Mouse (Mus musculus): ENCODE results near the gene Prps1l3. TPM values are rescaled to one million over a fixed set of nuclear protein-coding genes. Genes with fewer than 3 reads are reported as not detected.
A peak's percentile ranks its signal among the peaks of the same experiment; 100 is the strongest.
"Not testable (repeated sequence)": the region's sequence is repeated elsewhere in the genome, so short reads cannot be mapped to it uniquely, and the experiment has no call there.

Prps1l3 gene
- polyA plus RNA-seq, 1 experiment, result 9.4 TPM

GRCm38 (mm10) chr12:57198269-57198668 lies 31.9 kb upstream of the Prps1l3 start:
- Histone ChIP-seq H3K4me1 (ENCODE audit: control insufficient read depth, insufficient read depth, low read length) (no peaks in the 10 kb centered on the region), H3K4me3 (ENCODE audit: insufficient read depth, low read length) (no peak overlapping the region), H3K27ac (ENCODE audit: insufficient read depth, low read length) (no peak overlapping the region)
- TF ChIP-seq CTCF (IDR thresholded peaks at IDR 0.05; ENCODE audit: extremely low read depth, insufficient read depth, low read length) (no peak), POLR2A (IDR thresholded peaks at IDR 0.05; ENCODE audit: extremely low read depth, insufficient read depth, low read length) (no peak)

GRCm38 (mm10) chr12:57199427-57199826 lies 30.8 kb upstream of the Prps1l3 start:
- Histone ChIP-seq H3K4me1 (ENCODE audit: control insufficient read depth, insufficient read depth, low read length) (no peaks in the 10 kb centered on the region), H3K27ac (ENCODE audit: insufficient read depth, low read length) (no peak overlapping the region), H3K4me3 (ENCODE audit: insufficient read depth, low read length) (no peak overlapping the region)
- TF ChIP-seq POLR2A (IDR thresholded peaks at IDR 0.05; ENCODE audit: extremely low read depth, insufficient read depth, low read length) (no peak), CTCF (IDR thresholded peaks at IDR 0.05; ENCODE audit: extremely low read depth, insufficient read depth, low read length) (no peak)

- Histone ChIP-seq H3K27ac (ENCODE audit: insufficient read depth, low read length) (no peak overlapping the region), H3K4me1 (ENCODE audit: control insufficient read depth, insufficient read depth, low read length) (no peaks in the 10 kb centered on the region), H3K4me3 (ENCODE audit: insufficient read depth, low read length) (no peak overlapping the region)
- TF ChIP-seq CTCF (IDR thresholded peaks at IDR 0.05; ENCODE audit: extremely low read depth, insufficient read depth, low read length), result no peak
- TF ChIP-seq POLR2A (IDR thresholded peaks at IDR 0.05; ENCODE audit: extremely low read depth, insufficient read depth, low read length), result no peak
Measured at GRCm38 (mm10) chr12:57201901-57202300, 28.3 kb upstream of the Prps1l3 start.

- H3K4me3 ChIP-seq (ENCODE audit: insufficient read depth, low read length), result no peak overlapping the region
- H3K4me1 ChIP-seq (ENCODE audit: control insufficient read depth, insufficient read depth, low read length), result no peaks in the 10 kb centered on the region
- no peak overlapping the region for H3K27ac ChIP-seq (ENCODE audit: insufficient read depth, low read length)
- TF ChIP-seq CTCF (IDR thresholded peaks at IDR 0.05; ENCODE audit: extremely low read depth, insufficient read depth, low read length) (no peak), POLR2A (IDR thresholded peaks at IDR 0.05; ENCODE audit: extremely low read depth, insufficient read depth, low read length) (no peak)
Measured at GRCm38 (mm10) chr12:57204276-57204851, 25.8 kb upstream of the Prps1l3 start.

- no peaks in the 10 kb centered on the region for H3K4me1 ChIP-seq (ENCODE audit: control insufficient read depth, insufficient read depth, low read length)
- H3K4me3 ChIP-seq (ENCODE audit: insufficient read depth, low read length), result peak overlapping the region; percentile 28
- no peak for TF ChIP-seq POLR2A (IDR thresholded peaks at IDR 0.05; ENCODE audit: extremely low read depth, insufficient read depth, low read length)
- TF ChIP-seq CTCF (IDR thresholded peaks at IDR 0.05; ENCODE audit: extremely low read depth, insufficient read depth, low read length), result no peak
- no peak overlapping the region for H3K27ac ChIP-seq (ENCODE audit: insufficient read depth, low read length)
Measured at GRCm38 (mm10) chr12:57211353-57212311, 18.6 kb upstream of the Prps1l3 start.

- not testable (repeated sequence) for H3K4me3 ChIP-seq (ENCODE audit: insufficient read depth, low read length); H3K4me1 ChIP-seq (ENCODE audit: control insufficient read depth, insufficient read depth, low read length); H3K27ac ChIP-seq (ENCODE audit: insufficient read depth, low read length)
Measured at GRCm38 (mm10) chr12:57212463-57212862, 17.7 kb upstream of the Prps1l3 start.

- Histone ChIP-seq H3K4me1 (ENCODE audit: control insufficient read depth, insufficient read depth, low read length) (peaks cover 2% of the 10 kb centered on the region; the same call in 1 of the 2 replicates), H3K4me3 (ENCODE audit: insufficient read depth, low read length) (no peak overlapping the region), H3K27ac (ENCODE audit: insufficient read depth, low read length) (no peak overlapping the region)
- TF ChIP-seq CTCF (IDR thresholded peaks at IDR 0.05; ENCODE audit: extremely low read depth, insufficient read depth, low read length), result no peak
- no peak for TF ChIP-seq POLR2A (IDR thresholded peaks at IDR 0.05; ENCODE audit: extremely low read depth, insufficient read depth, low read length)
Measured at GRCm38 (mm10) chr12:57226411-57226810, 3.8 kb upstream of the Prps1l3 start.

- no peak overlapping the region for H3K27ac ChIP-seq (ENCODE audit: insufficient read depth, low read length)
- no peak overlapping the region for H3K4me3 ChIP-seq (ENCODE audit: insufficient read depth, low read length)
- H3K4me1 ChIP-seq (ENCODE audit: control insufficient read depth, insufficient read depth, low read length), result peaks cover 2% of the 10 kb centered on the region; the same call in 1 of the 2 replicates
- TF ChIP-seq CTCF (IDR thresholded peaks at IDR 0.05; ENCODE audit: extremely low read depth, insufficient read depth, low read length) (no peak), POLR2A (IDR thresholded peaks at IDR 0.05; ENCODE audit: extremely low read depth, insufficient read depth, low read length) (no peak)
Measured at GRCm38 (mm10) chr12:57227776-57228175, 2.4 kb upstream of the Prps1l3 start.

- peaks cover 2% of the 10 kb centered on the region; the same call in 1 of the 2 replicates for H3K4me1 ChIP-seq (ENCODE audit: control insufficient read depth, insufficient read depth, low read length)
- H3K4me3 ChIP-seq (ENCODE audit: insufficient read depth, low read length), result peak overlapping the region; percentile 59
- H3K27ac ChIP-seq (ENCODE audit: insufficient read depth, low read length), result no peak overlapping the region
- TF ChIP-seq POLR2A (IDR thresholded peaks at IDR 0.05; ENCODE audit: extremely low read depth, insufficient read depth, low read length) (no peak), CTCF (IDR thresholded peaks at IDR 0.05; ENCODE audit: extremely low read depth, insufficient read depth, low read length) (no peak)
Measured at GRCm38 (mm10) chr12:57229703-57230102, 509 bp upstream of the Prps1l3 start.

All from cortical plate, adult 2 months (tissue).